Mouse (Mus musculus) hindbrain, embryonic 15.5 days (tissue): ENCODE measurements around the gene Clspn. TPM values are rescaled to one million over a fixed set of nuclear protein-coding genes. Genes with fewer than 3 reads are reported as not detected.

Source experiments
- ATAC-seq: fragments of 200-750 bp; cut with Nextera tagmentation; 2 replicates; pipeline ENCODE4 v1.8.0; 2017; ENCODE audit warnings: low read depth, moderate number of reproducible peaks, moderate TSS enrichment; ENCODE audit not compliant: low FRiP score
- H3K27ac ChIP-seq: fragments of 300-500 bp; sonication (generic); replicated peaks from 2 replicates; pipeline ENCODE4 v1.5.1; 2015; ENCODE audit warnings: mild to moderate bottlenecking, inconsistent platforms
- H3K27me3 ChIP-seq: fragments of 300-500 bp; sonication (generic); 2 replicates; pipeline ENCODE4 v1.6.1; 2015; ENCODE audit warnings: control low read depth, inconsistent platforms
- H3K36me3 ChIP-seq: fragments of 300-500 bp; sonication (generic); 2 replicates; pipeline ENCODE4 v1.6.1; 2015; ENCODE audit warnings: control low read depth, inconsistent platforms
- H3K4me1 ChIP-seq: fragments of 300-500 bp; sonication (generic); replicated peaks from 2 replicates; pipeline ENCODE4 v1.6.1; 2015; ENCODE audit warnings: control low read depth, inconsistent platforms
- H3K4me2 ChIP-seq: fragments of 300-500 bp; sonication (generic); 2 replicates; pipeline ENCODE4 v1.6.1; 2015; ENCODE audit warnings: moderate library complexity, mild to moderate bottlenecking, inconsistent platforms
- H3K4me3 ChIP-seq: fragments of 300-500 bp; sonication (generic); 2 replicates; pipeline ENCODE4 v1.5.1; 2015; ENCODE audit warnings: mild to moderate bottlenecking, inconsistent platforms
- H3K9ac ChIP-seq: fragments of 300-500 bp; sonication (generic); 2 replicates; pipeline ENCODE4 v1.6.1; 2015; ENCODE audit warnings: inconsistent platforms
- H3K9me3 ChIP-seq: fragments of 300-500 bp; sonication (generic); 2 replicates; pipeline ENCODE4 v1.6.1; 2016; ENCODE audit warnings: control low read depth, inconsistent platforms
- WGBS: fragments of 180-500 bp; shearing (Covaris S2); methylation state at CpG from one replicate; pipeline ENCODE4 v1.1.7; 2015; 5-methylcytosine and 5-hydroxymethylcytosine counted together
- polyA plus RNA-seq: library from polyadenylated mRNA; unstranded; fragments of >200 nt; fragmentation: Nextera tagmentation; extraction: Ambion mirVana; gene quantifications from 2 replicates; pipeline ENCODE4 v1.2.1, GENCODE M21; 2015

Gene Clspn
- polyA plus RNA-seq, 1 experiment from 2014 or later, result 9.5 TPM

- no peak overlapping the region for H3K4me3 ChIP-seq
- H3K27ac ChIP-seq, result no peak overlapping the region
- peaks cover 11% of the 10 kb centered on the region for H3K4me1 ChIP-seq
- H3K4me2 ChIP-seq, result no peak overlapping the region
- H3K9ac ChIP-seq, result no peak overlapping the region
- WGBS, result 66% methylated on average over 5 of the region's 5 CpGs
- no peak for ATAC-seq
- H3K36me3 ChIP-seq, result no peaks in the 10 kb centered on the region
- H3K27me3 ChIP-seq, result no peaks in the 10 kb centered on the region
- H3K9me3 ChIP-seq, result no peaks in the 10 kb centered on the region
These were observed 19.9 kb upstream of the Clspn start for GRCm38 (mm10) chr4:126536865-126537264.

DNA sequence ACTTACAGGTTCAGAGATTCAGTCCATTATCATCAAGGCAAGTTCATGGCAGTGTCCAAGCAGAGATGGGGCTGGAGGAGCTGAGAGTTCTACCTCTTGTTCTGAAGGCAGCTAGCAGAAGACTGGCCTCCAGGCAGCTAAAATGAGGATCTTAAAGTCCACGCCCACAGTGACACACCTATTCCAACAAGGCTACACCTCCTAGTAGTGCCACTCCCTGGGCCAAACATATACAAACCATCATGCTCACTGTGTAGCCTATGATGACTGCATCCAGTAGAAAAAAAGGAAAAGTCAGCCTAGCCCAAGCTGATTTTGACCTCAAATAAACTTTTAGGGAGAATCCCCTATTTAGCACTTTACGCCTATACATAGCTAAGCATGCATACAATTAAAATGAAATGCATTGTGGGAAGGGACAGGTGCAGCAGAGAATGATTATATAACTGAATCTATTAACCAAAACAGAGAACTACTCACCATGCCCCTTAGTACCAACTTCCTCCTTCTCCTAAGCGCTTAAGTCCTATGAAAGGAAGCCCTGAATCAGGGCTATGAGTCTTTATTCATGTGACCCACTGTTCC, 16.2 kb upstream of the Clspn start:
- Histone ChIP-seq H3K36me3 (no peaks in the 10 kb centered on the region), H3K4me3 (no peak overlapping the region), H3K4me2 (no peak overlapping the region), H3K9ac (no peak overlapping the region), H3K27ac (no peak overlapping the region), H3K9me3 (no peaks in the 10 kb centered on the region), H3K27me3 (no peaks in the 10 kb centered on the region), H3K4me1 (no peaks in the 10 kb centered on the region)
- ATAC-seq, result no peak
- WGBS, result 86% methylated on average over 3 of the region's 3 CpGs

DNA sequence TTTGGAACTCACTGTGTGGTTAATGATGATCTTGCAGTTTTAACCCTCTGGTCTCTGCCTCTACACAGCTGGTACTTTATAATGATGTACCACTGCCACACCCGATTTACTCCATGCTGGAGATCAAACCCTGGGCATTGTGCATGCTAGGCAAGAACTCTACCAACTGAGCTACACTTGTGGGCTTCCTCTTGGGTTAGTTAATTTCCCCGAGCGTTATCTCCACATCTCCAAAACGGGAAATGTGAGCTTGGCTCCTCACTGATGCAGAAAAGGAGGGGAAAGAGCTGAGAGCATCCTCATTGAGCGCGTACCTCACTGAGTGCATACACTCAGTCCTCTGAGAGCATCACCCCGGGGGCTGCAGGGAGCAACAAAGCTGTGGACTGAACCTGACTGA, 13.9 kb upstream of the Clspn start:
- Histone ChIP-seq H3K36me3 (no peaks in the 10 kb centered on the region), H3K4me2 (no peak overlapping the region), H3K4me1 (no peaks in the 10 kb centered on the region), H3K9me3 (no peaks in the 10 kb centered on the region), H3K4me3 (no peak overlapping the region), H3K27me3 (no peaks in the 10 kb centered on the region), H3K9ac (no peak overlapping the region), H3K27ac (no peak overlapping the region)
- WGBS, result 66% methylated on average over 7 of the region's 7 CpGs
- no peak for ATAC-seq

DNA sequence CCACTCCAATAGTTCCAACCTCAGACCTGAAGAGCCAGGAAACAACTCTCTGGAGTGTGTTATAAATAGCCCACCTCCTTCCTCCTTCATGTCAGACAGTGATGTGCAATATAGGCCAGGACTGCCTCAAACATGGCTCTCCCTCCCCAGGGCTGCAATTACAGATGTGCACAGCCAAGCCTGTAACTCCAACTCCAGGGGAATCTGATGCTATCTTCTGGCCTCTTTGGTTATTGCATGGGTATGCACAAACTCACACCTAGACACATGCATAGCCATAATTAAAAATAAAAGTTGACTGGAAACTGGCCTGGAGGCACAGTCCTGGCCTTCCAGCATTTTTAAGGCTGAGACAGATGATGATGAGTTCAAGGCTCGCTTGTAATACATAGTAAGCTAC, 11.7 kb upstream of the Clspn start:
- no peak overlapping the region for H3K4me3 ChIP-seq
- WGBS, result 83% methylated on average over 1 of the region's 1 CpGs

GRCm38 (mm10) chr4:126545703-126546102, 11.0 kb upstream of the Clspn start:
- Histone ChIP-seq H3K4me3 (no peak overlapping the region), H3K36me3 (no peaks in the 10 kb centered on the region), H3K4me2 (no peak overlapping the region), H3K9me3 (no peaks in the 10 kb centered on the region), H3K27me3 (no peaks in the 10 kb centered on the region), H3K27ac (no peak overlapping the region), H3K9ac (no peak overlapping the region), H3K4me1 (no peaks in the 10 kb centered on the region)
- ATAC-seq, result no peak
- WGBS, result 84% methylated on average over 5 of the region's 7 CpGs

More for the DNA sequence above, 11.7 kb upstream of the Clspn start:
- ATAC-seq, result no peak
- H3K4me2 ChIP-seq, result no peak overlapping the region
- no peaks in the 10 kb centered on the region for H3K4me1 ChIP-seq
- H3K27me3 ChIP-seq, result no peaks in the 10 kb centered on the region
- H3K27ac ChIP-seq, result no peak overlapping the region
- no peaks in the 10 kb centered on the region for H3K36me3 ChIP-seq
- H3K9ac ChIP-seq, result no peak overlapping the region
- H3K9me3 ChIP-seq, result no peaks in the 10 kb centered on the region

GRCm38 (mm10) chr4:126546183-126546582, 10.6 kb upstream of the Clspn start:
- 85% methylated on average over 2 of the region's 2 CpGs for WGBS
- Histone ChIP-seq H3K9me3 (no peaks in the 10 kb centered on the region), H3K27me3 (no peaks in the 10 kb centered on the region), H3K4me1 (no peaks in the 10 kb centered on the region), H3K4me3 (no peak overlapping the region), H3K36me3 (no peaks in the 10 kb centered on the region), H3K9ac (no peak overlapping the region), H3K4me2 (no peak overlapping the region), H3K27ac (no peak overlapping the region)
- ATAC-seq, result no peak

DNA sequence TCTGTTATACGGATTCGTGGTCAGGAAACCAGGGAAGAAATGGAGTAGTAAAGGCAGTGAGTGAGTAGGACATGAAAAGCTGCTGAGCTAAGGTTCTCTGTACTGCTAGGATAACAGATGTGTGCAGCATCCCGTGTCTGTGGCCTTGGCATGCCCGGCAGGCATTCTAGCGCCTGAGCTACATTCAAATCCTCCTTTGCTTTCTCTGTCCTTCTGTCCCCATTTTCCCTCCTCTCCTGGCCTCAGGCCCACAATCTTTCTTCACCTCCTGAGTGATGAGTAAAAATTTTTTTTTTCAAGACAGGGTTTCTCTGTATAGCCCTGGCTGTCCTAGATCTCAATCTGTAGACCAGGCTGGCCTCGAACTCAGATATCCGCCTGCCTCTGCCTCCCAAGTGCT, 4.6 kb upstream of the Clspn start:
- peaks cover 7% of the 10 kb centered on the region for H3K4me1 ChIP-seq
- H3K27me3 ChIP-seq, result no peaks in the 10 kb centered on the region
- H3K36me3 ChIP-seq, result no peaks in the 10 kb centered on the region
- no peak overlapping the region for H3K9ac ChIP-seq
- no peak for ATAC-seq
- H3K4me3 ChIP-seq, result no peak overlapping the region
- no peak overlapping the region for H3K27ac ChIP-seq
- no peaks in the 10 kb centered on the region for H3K9me3 ChIP-seq
- WGBS, result 83% methylated on average over 7 of the region's 7 CpGs
- H3K4me2 ChIP-seq, result no peak overlapping the region

- H3K27ac ChIP-seq, result no peak overlapping the region
- H3K27me3 ChIP-seq, result no peaks in the 10 kb centered on the region
- H3K36me3 ChIP-seq, result no peaks in the 10 kb centered on the region
- H3K9ac ChIP-seq, result no peak overlapping the region
- no peak overlapping the region for H3K4me2 ChIP-seq
- no peak overlapping the region for H3K4me3 ChIP-seq
- H3K4me1 ChIP-seq, result peaks cover 10% of the 10 kb centered on the region
- H3K9me3 ChIP-seq, result no peaks in the 10 kb centered on the region
- 61% methylated on average over 8 of the region's 8 CpGs for WGBS
- no peak for ATAC-seq
These were observed 3.6 kb upstream of the Clspn start for GRCm38 (mm10) chr4:126553105-126553504.

DNA sequence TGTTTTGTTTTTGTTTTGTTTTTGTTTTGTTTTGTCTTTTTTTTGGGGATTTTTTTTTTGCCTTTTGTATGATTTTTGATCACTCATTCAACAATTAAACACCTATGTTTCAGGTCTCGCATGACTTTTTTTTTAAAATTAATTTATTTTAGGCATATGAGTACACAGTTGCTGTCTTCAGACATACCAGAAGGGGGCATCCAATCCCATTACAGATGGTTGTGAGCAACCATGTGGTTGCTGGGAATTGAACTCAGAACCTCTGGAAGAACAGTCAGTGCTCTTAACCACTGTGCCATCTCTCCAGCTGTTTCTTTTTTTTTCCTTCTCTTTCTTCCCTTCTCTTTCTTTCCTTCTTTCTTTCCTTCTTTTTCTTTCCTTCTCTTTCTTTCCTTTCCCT, 3.0 kb upstream of the Clspn start:
- no peaks in the 10 kb centered on the region for H3K27me3 ChIP-seq
- no peak for ATAC-seq
- no peak overlapping the region for H3K4me2 ChIP-seq
- no peaks in the 10 kb centered on the region for H3K36me3 ChIP-seq
- H3K9ac ChIP-seq, result no peak overlapping the region
- 88% methylated on average over 1 of the region's 1 CpGs for WGBS
- peaks cover 10% of the 10 kb centered on the region for H3K4me1 ChIP-seq
- H3K27ac ChIP-seq, result no peak overlapping the region
- H3K4me3 ChIP-seq, result no peak overlapping the region
- no peaks in the 10 kb centered on the region for H3K9me3 ChIP-seq

DNA sequence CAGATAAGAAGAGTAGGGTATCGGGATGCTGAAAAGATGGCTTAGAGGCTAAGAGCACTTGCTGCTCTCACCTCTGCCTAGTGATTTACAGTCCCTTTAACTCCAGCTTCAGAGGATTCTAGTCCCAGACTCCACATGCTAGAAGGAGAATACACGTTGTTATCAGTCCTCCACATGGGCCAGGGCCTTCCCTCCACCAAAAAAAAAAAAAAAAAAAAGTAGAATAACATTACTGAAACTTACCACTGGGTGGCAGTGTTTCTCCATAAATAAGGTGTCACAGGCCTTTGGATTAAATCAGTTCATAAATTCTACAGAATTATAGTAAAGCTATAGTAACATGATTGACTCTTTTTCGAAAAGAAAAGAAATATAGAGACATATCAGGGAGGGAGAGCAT, 2.3 kb upstream of the Clspn start:
- 32% methylated on average over 3 of the region's 3 CpGs for WGBS
- H3K4me2 ChIP-seq, result no peak overlapping the region
- ATAC-seq, result no peak
- H3K27ac ChIP-seq, result no peak overlapping the region
- no peaks in the 10 kb centered on the region for H3K27me3 ChIP-seq
- H3K9ac ChIP-seq, result no peak overlapping the region
- no peak overlapping the region for H3K4me3 ChIP-seq
- no peaks in the 10 kb centered on the region for H3K36me3 ChIP-seq
- H3K9me3 ChIP-seq, result no peaks in the 10 kb centered on the region
- H3K4me1 ChIP-seq, result peaks cover 10% of the 10 kb centered on the region

DNA sequence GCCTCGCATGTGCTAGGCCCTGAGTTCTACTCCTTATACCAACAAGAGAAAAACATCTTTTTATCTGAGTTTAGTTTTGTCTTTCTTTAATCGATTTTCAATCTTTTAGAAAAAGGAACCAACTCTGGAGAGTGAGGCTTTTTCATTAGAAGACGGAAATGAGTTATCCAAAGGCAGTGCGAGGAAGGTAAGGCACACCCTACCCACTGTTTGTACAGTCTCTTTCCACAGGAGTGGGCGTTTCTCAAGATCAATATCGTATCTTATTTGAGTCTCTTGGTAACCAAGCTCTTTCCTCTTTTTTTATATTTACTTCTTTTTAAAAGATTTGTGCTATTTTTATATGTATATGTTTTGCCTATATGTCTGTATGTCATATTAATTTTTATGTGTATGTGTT, 7.1 kb downstream of the Clspn start:
- no peak for ATAC-seq

DNA sequence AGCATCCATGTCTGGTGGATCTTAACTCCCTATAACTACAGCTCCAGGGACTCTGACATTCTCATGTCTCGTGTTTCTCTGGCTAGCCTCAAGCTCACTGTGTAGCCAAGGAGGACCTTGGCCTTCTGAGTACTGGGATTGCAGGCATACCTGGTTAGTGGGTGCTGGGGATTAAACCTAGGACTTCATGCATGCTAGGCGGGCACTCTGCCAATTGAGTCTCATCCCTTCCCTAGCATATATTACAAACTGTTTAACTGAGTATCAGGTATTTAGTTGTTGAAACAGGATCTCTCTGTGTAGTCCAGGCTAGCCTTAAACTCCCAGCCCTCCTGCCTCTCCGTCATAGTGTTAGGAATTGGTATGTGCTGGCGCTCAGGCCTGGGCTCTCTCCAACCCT, 10.5 kb downstream of the Clspn start:
- H3K4me2 ChIP-seq, result no peak overlapping the region
- no peak overlapping the region for H3K9ac ChIP-seq
- no peaks in the 10 kb centered on the region for H3K9me3 ChIP-seq
- WGBS, result 96% methylated on average over 4 of the region's 4 CpGs
- H3K27me3 ChIP-seq, result no peaks in the 10 kb centered on the region
- H3K36me3 ChIP-seq, result no peaks in the 10 kb centered on the region
- H3K4me1 ChIP-seq, result no peaks in the 10 kb centered on the region
- no peak for ATAC-seq
- no peak overlapping the region for H3K27ac ChIP-seq
- H3K4me3 ChIP-seq, result no peak overlapping the region

More for the DNA sequence above, 7.1 kb downstream of the Clspn start:
- Histone ChIP-seq H3K4me3 (no peak overlapping the region), H3K4me2 (no peak overlapping the region), H3K9ac (no peak overlapping the region), H3K4me1 (no peaks in the 10 kb centered on the region), H3K27ac (no peak overlapping the region), H3K27me3 (no peaks in the 10 kb centered on the region), H3K36me3 (no peaks in the 10 kb centered on the region), H3K9me3 (no peaks in the 10 kb centered on the region)
- 94% methylated on average over 6 of the region's 6 CpGs for WGBS

DNA sequence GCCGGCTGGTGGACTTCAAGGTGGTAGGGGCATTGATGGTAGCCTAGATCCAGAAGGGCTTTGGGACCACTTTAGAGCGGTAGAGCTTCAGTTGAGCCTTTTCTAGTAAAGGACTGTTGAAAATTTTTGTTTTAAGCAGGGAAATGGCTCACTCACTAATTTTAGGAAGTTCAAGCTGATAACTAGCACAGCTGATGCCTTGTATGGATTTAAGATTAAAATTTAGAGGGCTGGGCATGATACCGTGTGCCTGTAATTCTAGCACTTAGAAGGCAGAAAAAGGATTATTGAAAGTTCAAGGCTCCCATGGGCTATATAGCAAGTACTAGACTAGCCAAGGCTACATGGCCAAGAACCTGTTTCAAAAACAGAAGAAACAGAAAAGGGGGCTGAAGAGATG, 13.0 kb downstream of the Clspn start:
- Histone ChIP-seq H3K4me2 (no peak overlapping the region), H3K4me3 (no peak overlapping the region), H3K4me1 (no peaks in the 10 kb centered on the region), H3K9me3 (no peaks in the 10 kb centered on the region), H3K27ac (no peak overlapping the region), H3K36me3 (peaks cover 9% of the 10 kb centered on the region; the same call in 1 of the 2 replicates), H3K27me3 (no peaks in the 10 kb centered on the region), H3K9ac (no peak overlapping the region)
- ATAC-seq, result no peak
- WGBS, result 97% methylated on average over 3 of the region's 3 CpGs
